Mouse (Mus musculus): ENCODE data around the gene Reg1. TPM values are rescaled to one million over a fixed set of nuclear protein-coding genes. Genes with fewer than 3 reads are reported as not detected.

Gene Reg1
- polyA plus RNA-seq, 1 experiment from 2014 or later: 91.9 TPM

GRCm38 (mm10) chr6:78460191-78460825, 37.8 kb downstream of the Reg1 start:
- no peaks in the 10 kb centered on the region for H3K36me3 ChIP-seq (ENCODE audit: control insufficient read depth, insufficient read depth, low read length)
- no peaks in the 10 kb centered on the region for H3K4me1 ChIP-seq (ENCODE audit: control insufficient read depth, insufficient read depth, low read length)
- no peak overlapping the region for H3K4me3 ChIP-seq (replicated peaks; ENCODE audit: low read length)
- no peak overlapping the region for H3K27ac ChIP-seq (ENCODE audit: low read length)
- no peaks in the 10 kb centered on the region for H3K9me3 ChIP-seq (replicated peaks; ENCODE audit: control insufficient read depth, low read length)
- no peak overlapping the region for H3K4me2 ChIP-seq (ENCODE audit: low read depth, low read length)
- H3K27me3 ChIP-seq (ENCODE audit: control insufficient read depth, insufficient read depth, low read length): no peaks in the 10 kb centered on the region
- H3K9ac ChIP-seq (ENCODE audit: low read length): no peak overlapping the region
- no peak for ATAC-seq (ENCODE audit: insufficient read depth, low FRiP score)
- WGBS: 65% methylated on average over 3 of the region's 3 CpGs

GRCm38 (mm10) chr6:78462360-78462759, 39.8 kb downstream of the Reg1 start:
- ATAC-seq (ENCODE audit: insufficient read depth, low FRiP score): no peak
- Histone ChIP-seq H3K4me1 (ENCODE audit: control insufficient read depth, insufficient read depth, low read length) (no peaks in the 10 kb centered on the region), H3K4me2 (ENCODE audit: low read depth, low read length) (no peak overlapping the region), H3K36me3 (ENCODE audit: control insufficient read depth, insufficient read depth, low read length) (no peaks in the 10 kb centered on the region), H3K27ac (ENCODE audit: low read length) (no peak overlapping the region), H3K9ac (ENCODE audit: low read length) (no peak overlapping the region), H3K9me3 (replicated peaks; ENCODE audit: control insufficient read depth, low read length) (no peaks in the 10 kb centered on the region), H3K27me3 (ENCODE audit: control insufficient read depth, insufficient read depth, low read length) (no peaks in the 10 kb centered on the region), H3K4me3 (replicated peaks; ENCODE audit: low read length) (no peak overlapping the region)
- 44% methylated on average over 2 of the region's 2 CpGs for WGBS

- no peak for ATAC-seq (ENCODE audit: insufficient read depth, low FRiP score)
- Histone ChIP-seq H3K4me3 (replicated peaks; ENCODE audit: low read length) (no peak overlapping the region), H3K27me3 (ENCODE audit: control insufficient read depth, insufficient read depth, low read length) (no peaks in the 10 kb centered on the region), H3K36me3 (ENCODE audit: control insufficient read depth, insufficient read depth, low read length) (no peaks in the 10 kb centered on the region), H3K4me1 (ENCODE audit: control insufficient read depth, insufficient read depth, low read length) (no peaks in the 10 kb centered on the region), H3K4me2 (ENCODE audit: low read depth, low read length) (no peak overlapping the region), H3K9ac (ENCODE audit: low read length) (no peak overlapping the region), H3K27ac (ENCODE audit: low read length) (no peak overlapping the region), H3K9me3 (replicated peaks; ENCODE audit: control insufficient read depth, low read length) (no peaks in the 10 kb centered on the region)
- WGBS: 70% methylated on average over 2 of the region's 2 CpGs
Measured at GRCm38 (mm10) chr6:78463266-78463665, 40.8 kb downstream of the Reg1 start.

GRCm38 (mm10) chr6:78468772-78469171, 46.3 kb downstream of the Reg1 start, which contains the start of gene Reg3g:
Reg3g (minus strand) TSS chr6:78468872.
- no peaks in the 10 kb centered on the region for H3K36me3 ChIP-seq (ENCODE audit: control insufficient read depth, insufficient read depth, low read length)
- no peaks in the 10 kb centered on the region for H3K27me3 ChIP-seq (ENCODE audit: control insufficient read depth, insufficient read depth, low read length)
- ATAC-seq (ENCODE audit: insufficient read depth, low FRiP score): no peak
- no peak within 1 kb of the TSS for H3K9ac ChIP-seq (ENCODE audit: low read length)
- no peak within 1 kb of the TSS for H3K27ac ChIP-seq (ENCODE audit: low read length)
- no peak within 1 kb of the TSS for H3K4me3 ChIP-seq (replicated peaks; ENCODE audit: low read length)
- no peaks in the 10 kb centered on the region for H3K9me3 ChIP-seq (replicated peaks; ENCODE audit: control insufficient read depth, low read length)
- no peak within 1 kb of the TSS for H3K4me2 ChIP-seq (ENCODE audit: low read depth, low read length)
- WGBS: 67% methylated on average over 2 of the region's 2 CpGs
- H3K4me1 ChIP-seq (ENCODE audit: control insufficient read depth, insufficient read depth, low read length): no peaks in the 10 kb centered on the region

- H3K4me2 ChIP-seq (ENCODE audit: low read depth, low read length): no peak overlapping the region
- H3K9ac ChIP-seq (ENCODE audit: low read length): no peak overlapping the region
- H3K36me3 ChIP-seq (ENCODE audit: control insufficient read depth, insufficient read depth, low read length): no peaks in the 10 kb centered on the region
- H3K27me3 ChIP-seq (ENCODE audit: control insufficient read depth, insufficient read depth, low read length): no peaks in the 10 kb centered on the region
- H3K4me1 ChIP-seq (ENCODE audit: control insufficient read depth, insufficient read depth, low read length): no peaks in the 10 kb centered on the region
- H3K9me3 ChIP-seq (replicated peaks; ENCODE audit: control insufficient read depth, low read length): no peaks in the 10 kb centered on the region
- ATAC-seq (ENCODE audit: insufficient read depth, low FRiP score): no peak
- no peak overlapping the region for H3K27ac ChIP-seq (ENCODE audit: low read length)
- 60% methylated on average over 3 of the region's 3 CpGs for WGBS
- no peak overlapping the region for H3K4me3 ChIP-seq (replicated peaks; ENCODE audit: low read length)
Measured at GRCm38 (mm10) chr6:78469287-78469686, 46.8 kb downstream of the Reg1 start.

Other genes starting within 250 kb of the Reg1 start
- 2.0 and 2.5 TPM in 2 replicates for gene Reg3b, start 52.1 kb upstream of the Reg1 start, polyA plus RNA-seq (2015; fragmentation: Nextera tagmentation; extraction: Ambion mirVana)
- 2.1 and 3.1 TPM in 2 replicates for gene Reg3d, start 43.8 kb upstream of the Reg1 start, polyA plus RNA-seq (2015; fragmentation: Nextera tagmentation; extraction: Ambion mirVana)
- not detected in 2 replicates for gene Reg3a, start 42.0 kb upstream of the Reg1 start, polyA plus RNA-seq (2015; fragmentation: Nextera tagmentation; extraction: Ambion mirVana)
- not detected in 2 replicates for gene Reg2, start 27.1 kb upstream of the Reg1 start, polyA plus RNA-seq (2015; fragmentation: Nextera tagmentation; extraction: Ambion mirVana)
- 0.66 and 0.82 TPM in 2 replicates for gene Reg3g, start 46.2 kb downstream of the Reg1 start, polyA plus RNA-seq (2015; fragmentation: Nextera tagmentation; extraction: Ambion mirVana)

Data from stomach, embryonic 16.5 days (tissue).